9 mouse cellular contexts compared by ENCODE assay signal in the genomic region with DNA sequence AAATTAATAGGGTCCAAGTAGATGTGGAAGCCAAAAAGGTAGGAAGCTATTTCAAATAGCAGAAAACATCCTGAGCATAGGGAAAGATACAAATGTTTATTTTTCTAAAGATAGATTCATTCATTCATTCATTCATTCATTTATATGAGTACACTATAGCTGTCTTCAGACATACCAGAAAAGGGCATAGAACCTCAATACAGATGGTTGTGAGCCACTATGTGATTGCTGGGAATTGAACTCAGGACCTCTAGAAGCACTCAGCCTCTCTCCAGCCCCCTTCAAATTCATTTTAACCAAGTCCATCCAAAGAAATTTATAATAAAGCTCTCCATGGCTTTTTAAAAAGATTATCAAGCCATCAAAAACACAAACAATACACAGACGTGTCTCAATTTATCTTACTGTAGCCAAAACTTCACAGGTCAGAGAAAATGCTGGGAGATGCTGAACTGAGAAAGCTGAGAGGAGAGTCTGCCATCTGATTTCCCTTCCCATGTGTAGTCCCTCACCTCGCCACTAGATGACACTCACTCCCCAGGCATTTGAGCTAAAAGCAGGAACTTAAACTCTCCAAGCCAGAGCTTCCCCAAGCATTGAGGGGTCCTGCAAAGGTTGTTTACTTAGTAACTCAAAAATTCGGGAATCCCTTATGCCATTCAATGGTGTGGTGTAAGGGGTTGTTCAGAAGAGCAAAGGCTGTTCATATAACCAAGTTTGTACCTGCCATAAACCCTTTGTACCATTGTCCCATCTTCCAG. TPM values are rescaled to one million over a fixed set of nuclear protein-coding genes. Genes with fewer than 3 reads are reported as not detected.
A peak's percentile ranks its signal among the peaks of the same experiment; 100 is the strongest.
DNase-seq lines count a peak whose midpoint lies in the region; ATAC-seq and TF ChIP-seq lines count a peak whose summit lies in the region.
"Had no signal": no experiment of that assay in that cellular context is flagged by ENCODE, and none has a peak within 500 bp of the region (broad histone marks: within the 10 kb centered on the region; RNA-seq: fewer than 3 reads in every experiment).

No protein-coding gene starts in this region.

- peak; percentile 24 to 57 for DNase-seq in urinary bladder, adult 18-20 months (ENCODE audit: low spot score in 2 of 2)
- no peak for DNase-seq in urinary bladder, postnatal 10 days (ENCODE audit: low spot score)
- DNase-seq in cerebellum, postnatal 36 days, result peak; percentile 63 to 73
- peak; percentile 60 for DNase-seq in gastrocnemius, postnatal 10 days
- DNase-seq in liver, embryonic 13.5 days, result peak; percentile 17

- no peaks in the 10 kb centered on the region for H3K4me1 ChIP-seq in kidney, embryonic 16.5 days (ENCODE audit: insufficient read depth, low read length)
- H3K4me1 ChIP-seq in liver, embryonic 13.5 days (replicated peaks), result 0 out of 2 replicates have a peak, but pooled peaks cover 4% of the 10 kb centered on the region
- no peaks in the 10 kb centered on the region for H3K4me1 ChIP-seq in neural tube, embryonic 12.5 days
- H3K4me1 ChIP-seq in testis, adult 2 months (ENCODE audit: control insufficient read depth, insufficient read depth, low read length), result no peaks in the 10 kb centered on the region
- H3K4me1 ChIP-seq: embryonic facial prominence, embryonic 12.5 days had no signal

- H3K4me3 ChIP-seq in kidney, embryonic 16.5 days (ENCODE audit: low read length), result no peak overlapping the region
- H3K4me3 ChIP-seq in liver, embryonic 13.5 days (replicated peaks), result no peak overlapping the region
- no peak overlapping the region for H3K4me3 ChIP-seq in neural tube, embryonic 12.5 days
- H3K4me3 ChIP-seq in testis, adult 2 months (ENCODE audit: control insufficient read depth, low read depth, low read length), result no peak overlapping the region
- H3K4me3 ChIP-seq: embryonic facial prominence, embryonic 12.5 days had no signal

- H3K27ac ChIP-seq in kidney, embryonic 16.5 days (ENCODE audit: low read length), result no peak overlapping the region
- H3K27ac ChIP-seq in liver, embryonic 13.5 days, result no peak overlapping the region
- H3K27ac ChIP-seq in neural tube, embryonic 12.5 days, result no peak overlapping the region
- H3K27ac ChIP-seq in testis, adult 2 months (ENCODE audit: control insufficient read depth, insufficient read depth, low read depth, low read length), result no peak overlapping the region
- H3K27ac ChIP-seq: embryonic facial prominence, embryonic 12.5 days had no signal

- no peaks in the 10 kb centered on the region for H3K27me3 ChIP-seq in kidney, embryonic 16.5 days (ENCODE audit: insufficient read depth, low read length)
- no peaks in the 10 kb centered on the region; the same call in 1 of the 2 replicates for H3K27me3 ChIP-seq in liver, embryonic 13.5 days
- H3K27me3 ChIP-seq in neural tube, embryonic 12.5 days (replicated peaks), result no peaks in the 10 kb centered on the region
- H3K27me3 ChIP-seq in testis, adult 2 months (ENCODE audit: control insufficient read depth, insufficient read depth, low read length), result no peaks in the 10 kb centered on the region
- H3K27me3 ChIP-seq: embryonic facial prominence, embryonic 12.5 days had no signal

- TF ChIP-seq POLR2A in testis, adult 2 months (IDR thresholded peaks at IDR 0.05; ENCODE audit: control insufficient read depth, low read depth, low read length), result no peak

- peak; percentile 43; the same call in 1 of the 2 replicates for TF ChIP-seq CTCF in testis, adult 2 months (IDR thresholded peaks at IDR 0.05; ENCODE audit: control insufficient read depth, insufficient read depth, insufficient replicate concordance, low read depth, low read length)

- H3K9me3 ChIP-seq in kidney, embryonic 16.5 days (ENCODE audit: low read length), result no peaks in the 10 kb centered on the region
- H3K9me3 ChIP-seq in liver, embryonic 13.5 days (replicated peaks), result no peaks in the 10 kb centered on the region
- H3K9me3 ChIP-seq in neural tube, embryonic 12.5 days, result no peaks in the 10 kb centered on the region
- H3K9me3 ChIP-seq: embryonic facial prominence, embryonic 12.5 days had no signal

- no peak overlapping the region for H3K9ac ChIP-seq in kidney, embryonic 16.5 days (replicated peaks; ENCODE audit: low read length)
- no peak overlapping the region for H3K9ac ChIP-seq in liver, embryonic 13.5 days
- H3K9ac ChIP-seq in neural tube, embryonic 12.5 days, result no peak overlapping the region
- H3K9ac ChIP-seq: embryonic facial prominence, embryonic 12.5 days had no signal

- H3K4me2 ChIP-seq in kidney, embryonic 16.5 days (replicated peaks; ENCODE audit: low read depth, low read length), result no peak overlapping the region
- no peak overlapping the region for H3K4me2 ChIP-seq in liver, embryonic 13.5 days
- no peak overlapping the region for H3K4me2 ChIP-seq in neural tube, embryonic 12.5 days (replicated peaks)
- H3K4me2 ChIP-seq: embryonic facial prominence, embryonic 12.5 days had no signal

- peak; percentile 61; the same call in 1 of the 2 replicates for ATAC-seq in kidney, embryonic 16.5 days (ENCODE audit: low FRiP score, low TSS enrichment)
- no peak for ATAC-seq in liver, embryonic 13.5 days (ENCODE audit: low read depth)
- peak; percentile 72; the same call in 1 of the 2 replicates for ATAC-seq in neural tube, embryonic 12.5 days (ENCODE audit: low FRiP score, low read depth)

- WGBS in kidney, embryonic 16.5 days, result under 1% methylated on average over 3 of the region's 3 CpGs
- 0% methylated on average over 3 of the region's 3 CpGs for WGBS in liver, embryonic 13.5 days (ENCODE audit: insufficient replicate concordance)
- WGBS in neural tube, embryonic 12.5 days, result 3% methylated on average over 3 of the region's 3 CpGs

- H3K36me3 ChIP-seq in kidney, embryonic 16.5 days (ENCODE audit: insufficient read depth, low read length), result no peaks in the 10 kb centered on the region
- H3K36me3 ChIP-seq in liver, embryonic 13.5 days, result no peaks in the 10 kb centered on the region
- H3K36me3 ChIP-seq in neural tube, embryonic 12.5 days, result no peaks in the 10 kb centered on the region
- H3K36me3 ChIP-seq in testis, adult 2 months (ENCODE audit: control insufficient read depth, insufficient read depth, low read length), result no peaks in the 10 kb centered on the region
- H3K36me3 ChIP-seq: embryonic facial prominence, embryonic 12.5 days had no signal

RNA-seq across cellular contexts. Expression of a gene that starts 24.9 kb away (rescaled TPM):
- not detected for total RNA-seq in gastrocnemius, postnatal 10 days (2021)
- polyA plus RNA-seq in kidney, embryonic 16.5 days (2015; fragmentation: Nextera tagmentation; extraction: Ambion mirVana), result not detected in 2 replicates
- polyA plus RNA-seq in liver, embryonic 13.5 days (2015; fragmentation: Nextera tagmentation; extraction: Ambion mirVana), result not detected in 2 replicates
- not detected in 2 replicates for polyA plus RNA-seq in neural tube, embryonic 12.5 days (2016; fragmentation: Nextera tagmentation; extraction: Ambion mirVana)
- polyA plus RNA-seq in testis, adult 2 months (2012; rRNA removed), result 0.02 TPM in 1 of 2 replicates, not detected in the other
- polyA plus RNA-seq: embryonic facial prominence, embryonic 12.5 days had no signal

RNA-seq across cellular contexts. Expression of a gene that starts 32.0 kb away (rescaled TPM):
- under 1 TPM in 1 of 2 experiments, not detected in 1; 0.16 TPM for total RNA-seq in gastrocnemius, postnatal 10 days (2021)
- not detected in 2 replicates for polyA plus RNA-seq in kidney, embryonic 16.5 days (2015; fragmentation: Nextera tagmentation; extraction: Ambion mirVana)
- 0.09 and 0.19 TPM in 2 replicates for polyA plus RNA-seq in liver, embryonic 13.5 days (2015; fragmentation: Nextera tagmentation; extraction: Ambion mirVana)
- polyA plus RNA-seq in neural tube, embryonic 12.5 days (2016; fragmentation: Nextera tagmentation; extraction: Ambion mirVana), result not detected in 2 replicates
- polyA plus RNA-seq in testis, adult 2 months (2012; rRNA removed), result not detected in 2 replicates
- polyA plus RNA-seq: embryonic facial prominence, embryonic 12.5 days had no signal

RNA-seq across cellular contexts. Expression of a gene that starts 44.9 kb away (rescaled TPM):
- under 1 TPM in 1 of 2 experiments, not detected in 1; 0.61 TPM for total RNA-seq in gastrocnemius, postnatal 10 days (2021)
- 0.35 and 0.89 TPM in 2 replicates for polyA plus RNA-seq in kidney, embryonic 16.5 days (2015; fragmentation: Nextera tagmentation; extraction: Ambion mirVana)
- 1.8 and 2.3 TPM in 2 replicates for polyA plus RNA-seq in liver, embryonic 13.5 days (2015; fragmentation: Nextera tagmentation; extraction: Ambion mirVana)
- polyA plus RNA-seq in neural tube, embryonic 12.5 days (2016; fragmentation: Nextera tagmentation; extraction: Ambion mirVana), result 0.20 and 0.23 TPM in 2 replicates
- polyA plus RNA-seq in testis, adult 2 months (2012; rRNA removed), result not detected in 2 replicates
